Mouse (Mus musculus): ENCODE data around the gene Sh2b1. TPM values are rescaled to one million over a fixed set of nuclear protein-coding genes. Genes with fewer than 3 reads are reported as not detected.
A peak's percentile ranks its signal among the peaks of the same experiment; 100 is the strongest.

Sh2b1 gene
- polyA plus RNA-seq, 1 experiment from 2014 or later, result 57.8 TPM

- H3K9ac ChIP-seq, result peak overlapping the region; percentile 91; the same call in 1 of the 2 replicates
- H3K9me3 ChIP-seq, result no peaks in the 10 kb centered on the region
- H3K36me3 ChIP-seq, result peaks cover 23% of the 10 kb centered on the region
- H3K27ac ChIP-seq, result no peak overlapping the region
- ATAC-seq (ENCODE audit: insufficient number of reproducible peaks, insufficient read depth, low FRiP score, low TSS enrichment, low read depth), result no peak
- H3K4me3 ChIP-seq, result no peak overlapping the region; the same call in 1 of the 2 replicates
- no peaks in the 10 kb centered on the region for H3K27me3 ChIP-seq
- H3K4me2 ChIP-seq, result peak overlapping the region; percentile 80; the same call in 1 of the 2 replicates
- H3K4me1 ChIP-seq, result peaks cover 17% of the 10 kb centered on the region
Measured at GRCm38 (mm10) chr7:126430167-126430566, 45.1 kb downstream of the Sh2b1 start.

GRCm38 (mm10) chr7:126429503-126429898, 45.7 kb downstream of the Sh2b1 start:
- no peaks in the 10 kb centered on the region for H3K27me3 ChIP-seq
- H3K36me3 ChIP-seq, result peaks cover 23% of the 10 kb centered on the region
- ATAC-seq (ENCODE audit: insufficient number of reproducible peaks, insufficient read depth, low FRiP score, low TSS enrichment, low read depth), result no peak
- H3K27ac ChIP-seq, result peak overlapping the region; percentile 96; the same call in 1 of the 2 replicates
- peak overlapping the region; percentile 91 for H3K9ac ChIP-seq
- peak overlapping the region; percentile 62 for H3K4me3 ChIP-seq
- 25% methylated on average over 15 of the region's 15 CpGs for WGBS
- peaks cover 17% of the 10 kb centered on the region for H3K4me1 ChIP-seq
- H3K4me2 ChIP-seq, result peak overlapping the region; percentile 80
- H3K9me3 ChIP-seq, result no peaks in the 10 kb centered on the region

- Histone ChIP-seq H3K27me3 (no peaks in the 10 kb centered on the region), H3K36me3 (peaks cover 18% of the 10 kb centered on the region; the same call in 1 of the 2 replicates), H3K4me3 (peak within 1 kb of the TSS; percentile 62), H3K9ac (peak within 1 kb of the TSS; percentile 91), H3K4me2 (peak within 1 kb of the TSS; percentile 80), H3K9me3 (no peaks in the 10 kb centered on the region), H3K27ac (peak within 1 kb of the TSS; percentile 96), H3K4me1 (peaks cover 17% of the 10 kb centered on the region)
- ATAC-seq (ENCODE audit: insufficient number of reproducible peaks, insufficient read depth, low FRiP score, low TSS enrichment, low read depth), result peak; percentile 87
- WGBS, result under 1% methylated on average over 82 of the region's 82 CpGs
Measured at GRCm38 (mm10) chr7:126428631-126429502, 46.4 kb downstream of the Sh2b1 start, which contains the start of gene Rabep2. TSS of gene Rabep2 (plus strand) at chr7:126428759.

- 22% methylated on average over 4 of the region's 4 CpGs for WGBS
- H3K27me3 ChIP-seq, result no peaks in the 10 kb centered on the region
- peak overlapping the region; percentile 80 for H3K4me2 ChIP-seq
- no peaks in the 10 kb centered on the region for H3K9me3 ChIP-seq
- H3K4me1 ChIP-seq, result peaks cover 17% of the 10 kb centered on the region
- peaks cover 16% of the 10 kb centered on the region; the same call in 1 of the 2 replicates for H3K36me3 ChIP-seq
- peak overlapping the region; percentile 62 for H3K4me3 ChIP-seq
- H3K27ac ChIP-seq, result peak overlapping the region; percentile 96
- ATAC-seq (ENCODE audit: insufficient number of reproducible peaks, insufficient read depth, low FRiP score, low TSS enrichment, low read depth), result no peak
- H3K9ac ChIP-seq, result peak overlapping the region; percentile 91
Measured at GRCm38 (mm10) chr7:126428154-126428553, 47.1 kb downstream of the Sh2b1 start.

GRCm38 (mm10) chr7:126427323-126427860, 47.8 kb downstream of the Sh2b1 start:
- Histone ChIP-seq H3K36me3 (peaks cover 13% of the 10 kb centered on the region; the same call in 1 of the 2 replicates), H3K4me3 (no peak overlapping the region), H3K9me3 (no peaks in the 10 kb centered on the region), H3K4me2 (peak overlapping the region; percentile 80; the same call in 1 of the 2 replicates), H3K9ac (no peak overlapping the region), H3K27ac (no peak overlapping the region), H3K27me3 (no peaks in the 10 kb centered on the region), H3K4me1 (peaks cover 17% of the 10 kb centered on the region)
- 59% methylated on average over 12 of the region's 13 CpGs for WGBS
- ATAC-seq (ENCODE audit: insufficient number of reproducible peaks, insufficient read depth, low FRiP score, low TSS enrichment, low read depth), result no peak

GRCm38 (mm10) chr7:126424161-126424560, 51.1 kb downstream of the Sh2b1 start:
- Histone ChIP-seq H3K27me3 (no peaks in the 10 kb centered on the region), H3K27ac (no peak overlapping the region), H3K4me1 (peaks cover 7% of the 10 kb centered on the region), H3K36me3 (no peaks in the 10 kb centered on the region), H3K4me3 (no peak overlapping the region), H3K4me2 (no peak overlapping the region), H3K9me3 (no peaks in the 10 kb centered on the region), H3K9ac (no peak overlapping the region)
- WGBS, result 81% methylated on average over 6 of the region's 6 CpGs
- no peak for ATAC-seq (ENCODE audit: insufficient number of reproducible peaks, insufficient read depth, low FRiP score, low TSS enrichment, low read depth)

GRCm38 (mm10) chr7:126421756-126422155, 53.5 kb downstream of the Sh2b1 start:
- H3K4me1 ChIP-seq, result 0 out of 2 replicates have a peak, but pooled peaks cover 6% of the 10 kb centered on the region
- H3K27ac ChIP-seq, result no peak overlapping the region
- H3K9ac ChIP-seq, result no peak overlapping the region
- H3K27me3 ChIP-seq, result no peaks in the 10 kb centered on the region
- H3K36me3 ChIP-seq, result no peaks in the 10 kb centered on the region
- H3K4me2 ChIP-seq, result no peak overlapping the region
- 85% methylated on average over 5 of the region's 5 CpGs for WGBS
- H3K9me3 ChIP-seq, result no peaks in the 10 kb centered on the region
- no peak overlapping the region for H3K4me3 ChIP-seq
- ATAC-seq (ENCODE audit: insufficient number of reproducible peaks, insufficient read depth, low FRiP score, low TSS enrichment, low read depth), result no peak

- Histone ChIP-seq H3K4me1 (0 out of 2 replicates have a peak, but pooled peaks cover 11% of the 10 kb centered on the region), H3K9ac (no peak overlapping the region), H3K4me3 (no peak overlapping the region), H3K27me3 (no peaks in the 10 kb centered on the region), H3K36me3 (no peaks in the 10 kb centered on the region), H3K4me2 (no peak overlapping the region), H3K27ac (no peak overlapping the region), H3K9me3 (no peaks in the 10 kb centered on the region)
- 44% methylated on average over 3 of the region's 3 CpGs for WGBS
- no peak for ATAC-seq (ENCODE audit: insufficient number of reproducible peaks, insufficient read depth, low FRiP score, low TSS enrichment, low read depth)
Measured at GRCm38 (mm10) chr7:126418496-126418895, 56.7 kb downstream of the Sh2b1 start.

GRCm38 (mm10) chr7:126417606-126418005, 57.6 kb downstream of the Sh2b1 start:
- no peaks in the 10 kb centered on the region for H3K9me3 ChIP-seq
- no peak overlapping the region for H3K4me3 ChIP-seq
- ATAC-seq (ENCODE audit: insufficient number of reproducible peaks, insufficient read depth, low FRiP score, low TSS enrichment, low read depth), result no peak
- no peaks in the 10 kb centered on the region for H3K27me3 ChIP-seq
- peak overlapping the region; percentile 44; the same call in 1 of the 2 replicates for H3K27ac ChIP-seq
- no peak overlapping the region for H3K4me2 ChIP-seq
- 0 out of 2 replicates have a peak, but pooled peaks cover 11% of the 10 kb centered on the region for H3K4me1 ChIP-seq
- 83% methylated on average over 4 of the region's 4 CpGs for WGBS
- no peaks in the 10 kb centered on the region for H3K36me3 ChIP-seq
- no peak overlapping the region for H3K9ac ChIP-seq

GRCm38 (mm10) chr7:126417045-126417444, 58.2 kb downstream of the Sh2b1 start:
- 0 out of 2 replicates have a peak, but pooled peaks cover 11% of the 10 kb centered on the region for H3K4me1 ChIP-seq
- H3K27me3 ChIP-seq, result no peaks in the 10 kb centered on the region
- no peak overlapping the region for H3K4me3 ChIP-seq
- WGBS, result 30% methylated on average over 8 of the region's 8 CpGs
- H3K9ac ChIP-seq, result 0 out of 2 replicates have a peak overlapping the region, but pooled peaks have one; percentile 49
- no peaks in the 10 kb centered on the region for H3K36me3 ChIP-seq
- H3K9me3 ChIP-seq, result no peaks in the 10 kb centered on the region
- ATAC-seq (ENCODE audit: insufficient number of reproducible peaks, insufficient read depth, low FRiP score, low TSS enrichment, low read depth), result no peak
- no peak overlapping the region for H3K4me2 ChIP-seq
- peak overlapping the region; percentile 44; the same call in 1 of the 2 replicates for H3K27ac ChIP-seq

Data from embryonic facial prominence, embryonic 13.5 days (tissue).